Mouse (Mus musculus): Measurements from ENCODE around the gene Nav2. TPM values are rescaled to one million over a fixed set of nuclear protein-coding genes. Genes with fewer than 3 reads are reported as not detected.

Gene Nav2
- polyA plus RNA-seq, 1 experiment from 2014 or later, result 12.4 TPM

- Histone ChIP-seq H3K9me3 (no peaks in the 10 kb centered on the region), H3K4me2 (peak overlapping the region; percentile 17; the same call in 1 of the 2 replicates), H3K36me3 (no peaks in the 10 kb centered on the region), H3K4me1 (replicated peaks) (peaks cover 13% of the 10 kb centered on the region), H3K4me3 (replicated peaks) (no peak overlapping the region), H3K27ac (no peak overlapping the region), H3K27me3 (peaks cover 6% of the 10 kb centered on the region; the same call in 1 of the 2 replicates), H3K9ac (replicated peaks) (no peak overlapping the region)
- 20% methylated on average over 16 of the region's 16 CpGs for WGBS
- peak; percentile 39; the same call in 1 of the 2 replicates for ATAC-seq (ENCODE audit: insufficient number of reproducible peaks, insufficient read depth, low FRiP score, low TSS enrichment, low read depth)
Measured at GRCm38 (mm10) chr7:49272445-49273439, 364.2 kb downstream of the Nav2 start.

GRCm38 (mm10) chr7:49273907-49274656, 365.6 kb downstream of the Nav2 start:
- no peak overlapping the region for H3K4me2 ChIP-seq
- no peaks in the 10 kb centered on the region for H3K36me3 ChIP-seq
- H3K27ac ChIP-seq, result no peak overlapping the region
- H3K4me3 ChIP-seq (replicated peaks), result no peak overlapping the region
- H3K9ac ChIP-seq (replicated peaks), result no peak overlapping the region
- H3K4me1 ChIP-seq (replicated peaks), result peaks cover 13% of the 10 kb centered on the region
- WGBS, result 83% methylated on average over 13 of the region's 13 CpGs
- no peaks in the 10 kb centered on the region for H3K9me3 ChIP-seq
- peaks cover 4% of the 10 kb centered on the region; the same call in 1 of the 2 replicates for H3K27me3 ChIP-seq
- ATAC-seq (ENCODE audit: insufficient number of reproducible peaks, insufficient read depth, low FRiP score, low TSS enrichment, low read depth), result no peak

GRCm38 (mm10) chr7:49274676-49275075, 366.2 kb downstream of the Nav2 start:
- 79% methylated on average over 8 of the region's 8 CpGs for WGBS
- Histone ChIP-seq H3K4me2 (no peak overlapping the region), H3K36me3 (no peaks in the 10 kb centered on the region), H3K27ac (no peak overlapping the region), H3K9me3 (no peaks in the 10 kb centered on the region), H3K9ac (replicated peaks) (no peak overlapping the region), H3K4me3 (replicated peaks) (no peak overlapping the region), H3K27me3 (0 out of 2 replicates have a peak, but pooled peaks cover 4% of the 10 kb centered on the region), H3K4me1 (replicated peaks) (peaks cover 13% of the 10 kb centered on the region)
- ATAC-seq (ENCODE audit: insufficient number of reproducible peaks, insufficient read depth, low FRiP score, low TSS enrichment, low read depth), result no peak

GRCm38 (mm10) chr7:49276163-49276562, 367.6 kb downstream of the Nav2 start:
- no peak overlapping the region for H3K27ac ChIP-seq
- H3K9ac ChIP-seq (replicated peaks), result no peak overlapping the region
- no peak for ATAC-seq (ENCODE audit: insufficient number of reproducible peaks, insufficient read depth, low FRiP score, low TSS enrichment, low read depth)
- WGBS, result 72% methylated on average over 8 of the region's 8 CpGs
- no peak overlapping the region for H3K4me2 ChIP-seq
- H3K27me3 ChIP-seq, result 0 out of 2 replicates have a peak, but pooled peaks cover 4% of the 10 kb centered on the region
- H3K4me3 ChIP-seq (replicated peaks), result no peak overlapping the region
- H3K36me3 ChIP-seq, result no peaks in the 10 kb centered on the region
- H3K4me1 ChIP-seq (replicated peaks), result peaks cover 13% of the 10 kb centered on the region
- H3K9me3 ChIP-seq, result no peaks in the 10 kb centered on the region

- 0 out of 2 replicates have a peak, but pooled peaks cover 4% of the 10 kb centered on the region for H3K27me3 ChIP-seq
- WGBS, result 78% methylated on average over 4 of the region's 4 CpGs
- no peak overlapping the region for H3K4me2 ChIP-seq
- H3K4me1 ChIP-seq (replicated peaks), result peaks cover 12% of the 10 kb centered on the region
- H3K36me3 ChIP-seq, result no peaks in the 10 kb centered on the region
- H3K27ac ChIP-seq, result no peak overlapping the region
- no peak overlapping the region for H3K4me3 ChIP-seq (replicated peaks)
- no peaks in the 10 kb centered on the region for H3K9me3 ChIP-seq
- ATAC-seq (ENCODE audit: insufficient number of reproducible peaks, insufficient read depth, low FRiP score, low TSS enrichment, low read depth), result no peak
- no peak overlapping the region for H3K9ac ChIP-seq (replicated peaks)
Measured at GRCm38 (mm10) chr7:49277685-49278084, 369.2 kb downstream of the Nav2 start.

- Histone ChIP-seq H3K4me3 (replicated peaks) (no peak overlapping the region), H3K36me3 (no peaks in the 10 kb centered on the region), H3K27me3 (0 out of 2 replicates have a peak, but pooled peaks cover 2% of the 10 kb centered on the region), H3K27ac (no peak overlapping the region), H3K4me2 (no peak overlapping the region), H3K9ac (replicated peaks) (no peak overlapping the region), H3K4me1 (replicated peaks) (peaks cover 7% of the 10 kb centered on the region), H3K9me3 (no peaks in the 10 kb centered on the region)
- no peak for ATAC-seq (ENCODE audit: insufficient number of reproducible peaks, insufficient read depth, low FRiP score, low TSS enrichment, low read depth)
- WGBS, result 45% methylated on average over 2 of the region's 2 CpGs
Measured at GRCm38 (mm10) chr7:49278531-49278930, 370.0 kb downstream of the Nav2 start.

GRCm38 (mm10) chr7:49280427-49280826, 371.9 kb downstream of the Nav2 start:
- Histone ChIP-seq H3K9me3 (no peaks in the 10 kb centered on the region), H3K4me2 (no peak overlapping the region), H3K27ac (no peak overlapping the region), H3K4me1 (replicated peaks) (peaks cover 9% of the 10 kb centered on the region), H3K9ac (replicated peaks) (no peak overlapping the region), H3K27me3 (no peaks in the 10 kb centered on the region), H3K4me3 (replicated peaks) (no peak overlapping the region), H3K36me3 (no peaks in the 10 kb centered on the region)
- ATAC-seq (ENCODE audit: insufficient number of reproducible peaks, insufficient read depth, low FRiP score, low TSS enrichment, low read depth), result no peak
- WGBS, result 83% methylated on average over 5 of the region's 5 CpGs

GRCm38 (mm10) chr7:49282446-49282845, 373.9 kb downstream of the Nav2 start:
- no peak for ATAC-seq (ENCODE audit: insufficient number of reproducible peaks, insufficient read depth, low FRiP score, low TSS enrichment, low read depth)
- Histone ChIP-seq H3K4me1 (replicated peaks) (0 out of 2 replicates have a peak, but pooled peaks cover 3% of the 10 kb centered on the region), H3K9ac (replicated peaks) (no peak overlapping the region), H3K4me2 (no peak overlapping the region), H3K27me3 (no peaks in the 10 kb centered on the region), H3K4me3 (replicated peaks) (no peak overlapping the region), H3K36me3 (no peaks in the 10 kb centered on the region), H3K27ac (no peak overlapping the region), H3K9me3 (no peaks in the 10 kb centered on the region)
- 87% methylated on average over 7 of the region's 7 CpGs for WGBS

- Histone ChIP-seq H3K4me2 (no peak overlapping the region), H3K4me1 (replicated peaks) (0 out of 2 replicates have a peak, but pooled peaks cover 3% of the 10 kb centered on the region), H3K4me3 (replicated peaks) (no peak overlapping the region), H3K36me3 (no peaks in the 10 kb centered on the region), H3K9ac (replicated peaks) (no peak overlapping the region), H3K27ac (no peak overlapping the region), H3K27me3 (no peaks in the 10 kb centered on the region), H3K9me3 (no peaks in the 10 kb centered on the region)
- no peak for ATAC-seq (ENCODE audit: insufficient number of reproducible peaks, insufficient read depth, low FRiP score, low TSS enrichment, low read depth)
- 49% methylated on average over 11 of the region's 11 CpGs for WGBS
Measured at GRCm38 (mm10) chr7:49283507-49284361, 375.2 kb downstream of the Nav2 start.

- Histone ChIP-seq H3K9me3 (no peaks in the 10 kb centered on the region), H3K9ac (replicated peaks) (no peak overlapping the region), H3K4me3 (replicated peaks) (no peak overlapping the region), H3K4me2 (no peak overlapping the region), H3K27ac (no peak overlapping the region), H3K36me3 (no peaks in the 10 kb centered on the region), H3K4me1 (replicated peaks) (0 out of 2 replicates have a peak, but pooled peaks cover 3% of the 10 kb centered on the region), H3K27me3 (no peaks in the 10 kb centered on the region)
- WGBS, result 64% methylated on average over 8 of the region's 8 CpGs
- no peak for ATAC-seq (ENCODE audit: insufficient number of reproducible peaks, insufficient read depth, low FRiP score, low TSS enrichment, low read depth)
Measured at GRCm38 (mm10) chr7:49288186-49288585, 379.7 kb downstream of the Nav2 start.

Measured in limb, embryonic 12.5 days (tissue).